ENCODE assay signal across 19 mouse cellular contexts in the genomic region with DNA sequence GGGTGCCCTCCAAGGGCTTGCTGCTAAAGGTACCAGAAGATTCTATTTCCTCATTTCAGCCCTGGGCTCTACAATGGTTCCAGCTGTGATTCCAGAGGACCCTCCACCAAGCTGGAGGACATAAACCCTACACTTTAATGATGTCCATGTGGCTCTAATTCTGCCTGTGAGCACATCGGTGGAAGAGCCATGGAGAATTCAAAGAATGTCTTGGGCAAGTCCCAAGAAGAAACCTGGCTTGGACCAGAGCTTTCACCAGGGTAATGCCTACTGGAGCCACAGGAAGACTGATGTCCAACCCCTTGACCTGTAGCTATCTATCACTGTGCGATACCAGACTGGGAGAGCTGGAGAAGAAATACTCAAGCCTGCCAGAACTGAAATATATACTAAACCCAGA.
A peak's percentile ranks its signal among the peaks of the same experiment; 100 is the strongest.
DNase-seq lines count a peak whose midpoint lies in the region; ATAC-seq and TF ChIP-seq lines count a peak whose summit lies in the region.
"Had no signal": no experiment of that assay in that cellular context is flagged by ENCODE, and none has a peak within 500 bp of the region (broad histone marks: within the 10 kb centered on the region; RNA-seq: fewer than 3 reads in every experiment).

No protein-coding gene starts in this region.

- no peaks in the 10 kb centered on the region for H3K9me3 ChIP-seq in lung, embryonic 14.5 days (ENCODE audit: low read depth, low read length)
- H3K9me3 ChIP-seq in midbrain, embryonic 14.5 days (ENCODE audit: control insufficient read depth, low read length) = no peaks in the 10 kb centered on the region
- H3K9me3 ChIP-seq: heart, embryonic 12.5 days; liver, embryonic 13.5 days had no signal

- peak; percentile 46 for DNase-seq in heart, adult 11 months
- no peak for DNase-seq in heart, postnatal 14 days
- DNase-seq in lung, embryonic 14.5 days = no peak
- no peak for DNase-seq in lung, postnatal 14 days
- no peak for DNase-seq in adrenal gland, postnatal 25 days
- DNase-seq in midbrain, embryonic 14.5 days = no peak
- DNase-seq: B cell, adult 2 months; cerebellum, adult 9-11 months; kidney, adult 11 months; kidney, postnatal 36 days; layer of hippocampus, adult 9-11 months; liver, embryonic 13.5 days; right cerebral cortex, postnatal 25 days; thymus, adult 2 months had no signal

- WGBS in lung, embryonic 14.5 days = 49% methylated on average over 2 of the region's 2 CpGs
- WGBS in midbrain, embryonic 14.5 days = 97% methylated on average over 2 of the region's 2 CpGs

- intact Hi-C loops in heart, postnatal 14 days (cut with DNase I) = no loop called here

- TF ChIP-seq CTCF in lung, embryonic 14.5 days (IDR thresholded peaks at IDR 0.05; ENCODE audit: low read depth) = no peak

- no peak overlapping the region for H3K4me2 ChIP-seq in lung, embryonic 14.5 days
- no peak overlapping the region for H3K4me2 ChIP-seq in midbrain, embryonic 14.5 days (ENCODE audit: low read length)
- H3K4me2 ChIP-seq: heart, embryonic 12.5 days; hindbrain, embryonic 14.5 days; liver, embryonic 13.5 days had no signal

- H3K36me3 ChIP-seq in lung, embryonic 14.5 days (ENCODE audit: insufficient read depth) = no peaks in the 10 kb centered on the region
- H3K36me3 ChIP-seq in midbrain, embryonic 14.5 days (ENCODE audit: control insufficient read depth, insufficient read depth, low read length) = no peaks in the 10 kb centered on the region
- H3K36me3 ChIP-seq: heart, embryonic 12.5 days; liver, embryonic 13.5 days had no signal

- H3K4me3 ChIP-seq in lung, embryonic 14.5 days (ENCODE audit: low read depth, low read length) = no peak overlapping the region
- no peak overlapping the region for H3K4me3 ChIP-seq in midbrain, embryonic 14.5 days (replicated peaks; ENCODE audit: low read depth, low read length)
- H3K4me3 ChIP-seq: heart, embryonic 12.5 days; liver, embryonic 13.5 days had no signal

- H3K4me1 ChIP-seq in lung, embryonic 14.5 days (ENCODE audit: insufficient read depth) = peaks cover 3% of the 10 kb centered on the region; the same call in 1 of the 2 replicates
- H3K4me1 ChIP-seq in midbrain, embryonic 14.5 days (ENCODE audit: control insufficient read depth, insufficient read depth, low read length) = no peaks in the 10 kb centered on the region
- H3K4me1 ChIP-seq: liver, embryonic 13.5 days had no signal

- no peaks in the 10 kb centered on the region for H3K27me3 ChIP-seq in lung, embryonic 14.5 days (ENCODE audit: insufficient read depth, low read length)
- no peaks in the 10 kb centered on the region for H3K27me3 ChIP-seq in midbrain, embryonic 14.5 days (ENCODE audit: control insufficient read depth, insufficient read depth, low read length)
- H3K27me3 ChIP-seq: heart, embryonic 12.5 days; liver, embryonic 13.5 days had no signal

- H3K27ac ChIP-seq in lung, embryonic 14.5 days (ENCODE audit: low read depth) = no peak overlapping the region
- H3K27ac ChIP-seq in midbrain, embryonic 14.5 days (replicated peaks; ENCODE audit: low read depth, low read length) = no peak overlapping the region
- H3K27ac ChIP-seq: hindbrain, embryonic 14.5 days; liver, embryonic 13.5 days had no signal

- peak; percentile 31; the same call in 1 of the 2 replicates for ATAC-seq in lung, embryonic 14.5 days (ENCODE audit: insufficient read depth)
- ATAC-seq in granulocyte monocyte progenitor cell, adult 5-6 weeks (replicated peaks; ENCODE audit: poor library complexity, severe bottlenecking) = peak; percentile 33; the same call in 1 of the 2 replicates
- ATAC-seq in midbrain, embryonic 14.5 days (ENCODE audit: low FRiP score, low TSS enrichment) = no peak
- ATAC-seq: forebrain, embryonic 14.5 days; midbrain, embryonic 16.5 days had no signal

- no peak overlapping the region for H3K9ac ChIP-seq in lung, embryonic 14.5 days
- no peak overlapping the region for H3K9ac ChIP-seq in midbrain, embryonic 14.5 days (replicated peaks; ENCODE audit: low read length)
- H3K9ac ChIP-seq: heart, embryonic 12.5 days; hindbrain, embryonic 14.5 days; liver, embryonic 13.5 days had no signal
